Mouse (Mus musculus): ENCODE results near the gene Sptlc3.

GRCm38 (mm10) chr2:139637861-139638260, 144.1 kb downstream of the Sptlc3 start:
- TF ChIP-seq CTCF (IDR thresholded peaks at IDR 0.05) (no peak), EP300 (IDR thresholded peaks at IDR 0.05) (no peak)

Data from lung, postnatal 0 days (tissue).